Mouse (Mus musculus) heart, postnatal 14 days (tissue): ENCODE results near the gene Kctd21. TPM values are rescaled to one million over a fixed set of nuclear protein-coding genes. Genes with fewer than 3 reads are reported as not detected.

Experiments
- DNase-seq, 2 experiments: peaks; one replicate each; pipeline ENCODE4 v3.0.0; 2021 to 2022
- intact Hi-C: fragments of 180-260 bp; cut with DNase I; formaldehyde crosslinking; loops from one replicate; pipeline ENCODE4 v1.15.1; 2025
- total RNA-seq, 2 experiments: library from RNA; stranded (reverse); gene quantifications; 2 replicates each; pipeline ENCODE4 v1.2.3; 2021

The Kctd21 gene
- total RNA-seq, 2 experiments from 2014 or later: 3.0 to 3.3 TPM

- no peak for DNase-seq
- intact Hi-C loops: no loop called here
These were observed 48.5 kb downstream of the Kctd21 start for GRCm38 (mm10) chr7:97380500-97381123.

- intact Hi-C loops: no loop called here
- no peak for DNase-seq
These were observed 50.5 kb downstream of the Kctd21 start for GRCm38 (mm10) chr7:97382661-97383060.

- DNase-seq: no peak
- intact Hi-C loops: no loop called here
These were observed 51.5 kb downstream of the Kctd21 start for GRCm38 (mm10) chr7:97383496-97384132.

GRCm38 (mm10) chr7:97386106-97386805 lies 54.1 kb downstream of the Kctd21 start:
- DNase-seq: peak; percentile 46 to 54
- intact Hi-C loops: no loop called here

- intact Hi-C loops: no loop called here
- DNase-seq: peak; percentile 44 to 49
These were observed 54.8 kb downstream of the Kctd21 start for GRCm38 (mm10) chr7:97386806-97387370.

GRCm38 (mm10) chr7:97387561-97388147 lies 55.5 kb downstream of the Kctd21 start:
- intact Hi-C loops: no loop called here
- DNase-seq: no peak

GRCm38 (mm10) chr7:97388541-97388940 lies 56.4 kb downstream of the Kctd21 start:
- intact Hi-C loops: no loop called here
- DNase-seq: no peak

GRCm38 (mm10) chr7:97391293-97392078 lies 59.4 kb downstream of the Kctd21 start:
- intact Hi-C loops: no loop called here
- no peak for DNase-seq

- DNase-seq: peak in 1 of 2 experiments; percentile 25
These were observed 59.9 kb downstream of the Kctd21 start for GRCm38 (mm10) chr7:97392079-97392445.

GRCm38 (mm10) chr7:97394375-97394774 lies 62.2 kb downstream of the Kctd21 start:
- intact Hi-C loops: no loop called here

More at GRCm38 (mm10) chr7:97392079-97392445, 59.9 kb downstream of the Kctd21 start:
- intact Hi-C loops: no loop called here

GRCm38 (mm10) chr7:97398943-97399342 lies 66.8 kb downstream of the Kctd21 start:
- intact Hi-C loops: no loop called here
- no peak for DNase-seq

More at GRCm38 (mm10) chr7:97394375-97394774, 62.2 kb downstream of the Kctd21 start:
- DNase-seq: no peak

Other genes starting within 250 kb of the Kctd21 start
- gene Usp35, start 307 bp upstream of the Kctd21 start, total RNA-seq: 1 to 10 TPM; 1.2 to 1.9 TPM
- 1 to 10 TPM; 5.1 to 5.5 TPM for gene Alg8, start 39.3 kb downstream of the Kctd21 start, total RNA-seq
- gene Ndufc2, start 67.7 kb downstream of the Kctd21 start, total RNA-seq: 100 to 1,000 TPM; 516 to 524 TPM
- gene Thrsp, start 85.4 kb downstream of the Kctd21 start, total RNA-seq: 10 to 100 TPM; 27.7 to 34.9 TPM
- under 1 TPM; 0.29 to 0.41 TPM for gene Kctd14, start 119.0 kb downstream of the Kctd21 start, total RNA-seq
- gene Ints4, start 148.6 kb downstream of the Kctd21 start, total RNA-seq: 10 to 100 TPM; 35.6 to 44.2 TPM
- 10 to 100 TPM; 47.5 to 48.8 TPM for gene Aamdc, start 247.2 kb downstream of the Kctd21 start, total RNA-seq
- gene Rsf1, start 247.6 kb downstream of the Kctd21 start, total RNA-seq: 10 to 100 TPM; 17.4 to 18.6 TPM